Mouse (Mus musculus): ENCODE results near the gene Cd19.

- TF ChIP-seq POLR2A (IDR thresholded peaks at IDR 0.05; ENCODE audit: borderline replicate concordance, control insufficient read depth, low read depth, low read length) (no peak), CTCF (IDR thresholded peaks at IDR 0.05; ENCODE audit: control insufficient read depth, insufficient read depth, low read length) (no peak)
These were observed 41.7 kb downstream of the Cd19 start for GRCm38 (mm10) chr7:126373007-126373406.
